ENCODE assay signal across 21 mouse cellular contexts in the genomic region with DNA sequence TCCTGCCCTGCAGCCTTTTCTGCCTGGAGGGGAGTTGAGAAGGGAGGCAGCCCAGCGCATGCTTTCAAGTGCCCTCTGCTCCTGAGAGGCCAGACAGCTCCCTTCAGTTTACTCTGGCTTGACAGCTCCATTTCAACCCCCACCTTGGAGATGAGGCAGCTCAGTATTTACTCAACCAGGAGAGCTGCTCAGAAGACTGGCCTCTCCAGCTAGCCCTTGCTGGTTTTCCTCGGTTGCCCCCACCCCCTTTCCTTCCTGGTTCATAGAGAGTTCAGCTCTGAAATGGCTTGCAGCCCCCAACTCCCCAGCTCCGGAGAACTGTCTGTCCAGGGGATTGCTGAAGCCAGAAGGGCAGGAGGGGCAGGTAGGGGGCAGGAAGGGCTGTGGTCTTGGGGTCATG. TPM values are rescaled to one million over a fixed set of nuclear protein-coding genes. Genes with fewer than 3 reads are reported as not detected.
DNase-seq lines count a peak whose midpoint lies in the region; ATAC-seq lines count a peak whose summit lies in the region.
"Had no signal": no experiment of that assay in that cellular context is flagged by ENCODE, and none has a peak within 500 bp of the region (broad histone marks: within the 10 kb centered on the region; RNA-seq: fewer than 3 reads in every experiment).

No protein-coding gene starts in this region.

- H3K9me3 ChIP-seq in kidney, embryonic 16.5 days (ENCODE audit: low read length) = no peaks in the 10 kb centered on the region
- no peaks in the 10 kb centered on the region for H3K9me3 ChIP-seq in lung, embryonic 16.5 days (ENCODE audit: control insufficient read depth, low read length)
- no peaks in the 10 kb centered on the region for H3K9me3 ChIP-seq in neural tube, embryonic 12.5 days
- H3K9me3 ChIP-seq: embryonic facial prominence, embryonic 15.5 days; forebrain, embryonic 10.5 days; heart, embryonic 13.5 days; intestine, embryonic 15.5 days; limb, embryonic 13.5 days; liver, embryonic 15.5 days; midbrain, embryonic 12.5 days had no signal

- peak; percentile 76 for DNase-seq in embryo, embryonic 10 days (ENCODE audit: low spot score)
- no peak for DNase-seq in embryo, embryonic 11 days
- DNase-seq in kidney, postnatal 25 days = no peak
- no peak for DNase-seq in lung, adult 18-20 months
- DNase-seq in ovary, adult 18-20 months (ENCODE audit: low spot score) = no peak
- DNase-seq: adrenal gland, adult 8-10 months; cerebellum, adult 9-10 months; gastrocnemius, adult 2 months had no signal

- no peak overlapping the region for H3K4me3 ChIP-seq in kidney, embryonic 16.5 days (ENCODE audit: low read length)
- no peak overlapping the region for H3K4me3 ChIP-seq in lung, embryonic 16.5 days (ENCODE audit: low read length)
- H3K4me3 ChIP-seq in neural tube, embryonic 12.5 days = no peak overlapping the region
- H3K4me3 ChIP-seq: embryonic facial prominence, embryonic 15.5 days; forebrain, embryonic 10.5 days; gastrocnemius, adult 2 months; heart, embryonic 13.5 days; intestine, embryonic 15.5 days; limb, embryonic 13.5 days; liver, embryonic 15.5 days; midbrain, embryonic 12.5 days had no signal

- H3K4me1 ChIP-seq in kidney, embryonic 16.5 days (ENCODE audit: insufficient read depth, low read length) = peaks cover 20% of the 10 kb centered on the region
- peaks cover 6% of the 10 kb centered on the region for H3K4me1 ChIP-seq in lung, embryonic 16.5 days (replicated peaks; ENCODE audit: control insufficient read depth, insufficient read depth, low read length)
- peaks cover 6% of the 10 kb centered on the region for H3K4me1 ChIP-seq in neural tube, embryonic 12.5 days
- H3K4me1 ChIP-seq: embryonic facial prominence, embryonic 15.5 days; limb, embryonic 13.5 days; liver, embryonic 15.5 days; midbrain, embryonic 12.5 days had no signal

- 2% methylated on average over 3 of the region's 3 CpGs for WGBS in kidney, embryonic 16.5 days
- WGBS in lung, embryonic 16.5 days = 7% methylated on average over 3 of the region's 3 CpGs
- 8% methylated on average over 3 of the region's 3 CpGs for WGBS in neural tube, embryonic 12.5 days

- no peak overlapping the region for H3K9ac ChIP-seq in kidney, embryonic 16.5 days (replicated peaks; ENCODE audit: low read length)
- no peak overlapping the region for H3K9ac ChIP-seq in lung, embryonic 16.5 days (ENCODE audit: low read length)
- H3K9ac ChIP-seq in neural tube, embryonic 12.5 days = no peak overlapping the region
- H3K9ac ChIP-seq: embryonic facial prominence, embryonic 15.5 days; heart, embryonic 13.5 days; hindbrain, embryonic 14.5 days; intestine, embryonic 15.5 days; limb, embryonic 13.5 days; liver, embryonic 15.5 days; midbrain, embryonic 12.5 days had no signal

- peak; percentile 92 for ATAC-seq in kidney, embryonic 16.5 days (ENCODE audit: low FRiP score, low TSS enrichment)
- peak; percentile 88 for ATAC-seq in lung, embryonic 16.5 days (ENCODE audit: low read depth)
- no peak for ATAC-seq in neural tube, embryonic 12.5 days (ENCODE audit: low FRiP score, low read depth)
- ATAC-seq: intestine, embryonic 15.5 days; Patski had no signal

- H3K36me3 ChIP-seq in kidney, embryonic 16.5 days (ENCODE audit: insufficient read depth, low read length) = no peaks in the 10 kb centered on the region
- no peaks in the 10 kb centered on the region for H3K36me3 ChIP-seq in lung, embryonic 16.5 days (ENCODE audit: control insufficient read depth, insufficient read depth, low read length)
- H3K36me3 ChIP-seq in neural tube, embryonic 12.5 days = no peaks in the 10 kb centered on the region
- H3K36me3 ChIP-seq: embryonic facial prominence, embryonic 15.5 days; forebrain, embryonic 10.5 days; heart, embryonic 13.5 days; intestine, embryonic 15.5 days; limb, embryonic 13.5 days; liver, embryonic 15.5 days; midbrain, embryonic 12.5 days had no signal

- H3K4me2 ChIP-seq in kidney, embryonic 16.5 days (replicated peaks; ENCODE audit: low read depth, low read length) = peak overlapping the region; percentile 4; the same call in 1 of the 2 replicates
- no peak overlapping the region for H3K4me2 ChIP-seq in lung, embryonic 16.5 days (ENCODE audit: low read depth, low read length)
- 0 out of 2 replicates have a peak overlapping the region, but pooled peaks have one; percentile 9 for H3K4me2 ChIP-seq in neural tube, embryonic 12.5 days (replicated peaks)
- H3K4me2 ChIP-seq: embryonic facial prominence, embryonic 15.5 days; heart, embryonic 13.5 days; hindbrain, embryonic 14.5 days; intestine, embryonic 15.5 days; limb, embryonic 13.5 days; liver, embryonic 15.5 days; midbrain, embryonic 12.5 days had no signal

- peaks cover 3% of the 10 kb centered on the region; the same call in 1 of the 2 replicates for H3K27me3 ChIP-seq in kidney, embryonic 16.5 days (ENCODE audit: insufficient read depth, low read length)
- no peaks in the 10 kb centered on the region for H3K27me3 ChIP-seq in lung, embryonic 16.5 days (ENCODE audit: control insufficient read depth, insufficient read depth, low read depth, low read length)
- 0 out of 2 replicates have a peak, but pooled peaks cover 7% of the 10 kb centered on the region for H3K27me3 ChIP-seq in neural tube, embryonic 12.5 days (replicated peaks)
- H3K27me3 ChIP-seq: Patski had no signal

- peak overlapping the region; percentile 27; the same call in 1 of the 2 replicates for H3K27ac ChIP-seq in kidney, embryonic 16.5 days (ENCODE audit: low read length)
- H3K27ac ChIP-seq in lung, embryonic 16.5 days (ENCODE audit: low read length) = no peak overlapping the region
- H3K27ac ChIP-seq in neural tube, embryonic 12.5 days = no peak overlapping the region
- H3K27ac ChIP-seq: embryonic facial prominence, embryonic 15.5 days; forebrain, embryonic 10.5 days; gastrocnemius, adult 2 months; heart, embryonic 13.5 days; hindbrain, embryonic 14.5 days; intestine, embryonic 15.5 days; limb, embryonic 13.5 days; liver, embryonic 15.5 days; midbrain, embryonic 12.5 days had no signal

RNA-seq across cellular contexts. Expression of a gene that starts 7.0 kb away (rescaled TPM):
- 0.08 and 0.12 TPM in 2 replicates for polyA plus RNA-seq in kidney, embryonic 16.5 days (2015; fragmentation: Nextera tagmentation; extraction: Ambion mirVana)
- 0.18 TPM in 1 of 2 replicates, not detected in the other for polyA plus RNA-seq in lung, embryonic 16.5 days (2015; fragmentation: Nextera tagmentation; extraction: Ambion mirVana)
- 8.1 and 8.8 TPM in 2 replicates for polyA plus RNA-seq in neural tube, embryonic 12.5 days (2016; fragmentation: Nextera tagmentation; extraction: Ambion mirVana)
- polyA plus RNA-seq: embryonic facial prominence, embryonic 15.5 days; forebrain, embryonic 10.5 days; intestine, embryonic 15.5 days; liver, embryonic 15.5 days; midbrain, embryonic 12.5 days; Patski; stomach, embryonic 16.5 days had no signal

RNA-seq across cellular contexts. Expression of a gene that starts 22.2 kb away (rescaled TPM):
- 34.4 and 36.1 TPM in 2 replicates for polyA plus RNA-seq in kidney, embryonic 16.5 days (2015; fragmentation: Nextera tagmentation; extraction: Ambion mirVana)
- polyA plus RNA-seq in lung, embryonic 16.5 days (2015; fragmentation: Nextera tagmentation; extraction: Ambion mirVana) = 20.1 and 24.0 TPM in 2 replicates
- polyA plus RNA-seq in neural tube, embryonic 12.5 days (2016; fragmentation: Nextera tagmentation; extraction: Ambion mirVana) = 109 and 119 TPM in 2 replicates
- polyA plus RNA-seq: forebrain, embryonic 10.5 days had no signal

RNA-seq across cellular contexts. Expression of a gene that starts 49.4 kb away (rescaled TPM):
- 3.7 and 4.3 TPM in 2 replicates for polyA plus RNA-seq in kidney, embryonic 16.5 days (2015; fragmentation: Nextera tagmentation; extraction: Ambion mirVana)
- polyA plus RNA-seq in lung, embryonic 16.5 days (2015; fragmentation: Nextera tagmentation; extraction: Ambion mirVana) = 2.1 and 2.6 TPM in 2 replicates
- polyA plus RNA-seq in neural tube, embryonic 12.5 days (2016; fragmentation: Nextera tagmentation; extraction: Ambion mirVana) = 21.2 and 26.5 TPM in 2 replicates
- polyA plus RNA-seq: forebrain, embryonic 10.5 days; midbrain, embryonic 12.5 days had no signal

RNA-seq across cellular contexts. Expression of a gene that starts 54.5 kb away (rescaled TPM):
- polyA plus RNA-seq in kidney, embryonic 16.5 days (2015; fragmentation: Nextera tagmentation; extraction: Ambion mirVana) = 4.1 and 6.2 TPM in 2 replicates
- 3.4 TPM in 2 replicates for polyA plus RNA-seq in lung, embryonic 16.5 days (2015; fragmentation: Nextera tagmentation; extraction: Ambion mirVana)
- 10.2 and 15.1 TPM in 2 replicates for polyA plus RNA-seq in neural tube, embryonic 12.5 days (2016; fragmentation: Nextera tagmentation; extraction: Ambion mirVana)
- polyA plus RNA-seq: forebrain, embryonic 10.5 days; midbrain, embryonic 12.5 days had no signal
